Mouse (Mus musculus) brain, adult 2 months (tissue): ENCODE results near the gene 1700003E16Rik.

Experiments
- DNase-seq: peaks from one replicate; pipeline ENCODE4 v3.0.0; 2011; ENCODE audit warnings: low read depth, low spot score

The 1700003E16Rik gene

DNA sequence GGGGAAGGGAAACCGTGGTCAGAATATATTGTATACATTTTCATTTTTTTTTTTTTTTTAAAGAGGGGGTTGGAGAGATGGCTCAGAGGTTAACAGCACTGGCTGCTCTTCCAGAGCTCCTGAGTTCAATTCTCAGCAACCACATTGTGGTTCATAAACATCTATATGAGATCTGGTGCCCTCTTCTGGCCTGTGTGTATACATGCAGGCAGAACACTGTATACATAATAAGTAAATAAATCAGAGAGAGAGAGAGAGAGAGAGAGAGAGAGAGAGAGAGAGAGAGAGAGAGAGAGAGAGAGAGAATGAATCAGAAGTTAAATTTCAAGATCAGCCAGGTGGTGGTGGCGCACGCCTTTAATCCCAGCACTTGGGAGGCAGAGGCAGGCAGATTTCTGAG lies 3.3 kb downstream of the 1700003E16Rik start:
- DNase-seq = peak; percentile 81

DNA sequence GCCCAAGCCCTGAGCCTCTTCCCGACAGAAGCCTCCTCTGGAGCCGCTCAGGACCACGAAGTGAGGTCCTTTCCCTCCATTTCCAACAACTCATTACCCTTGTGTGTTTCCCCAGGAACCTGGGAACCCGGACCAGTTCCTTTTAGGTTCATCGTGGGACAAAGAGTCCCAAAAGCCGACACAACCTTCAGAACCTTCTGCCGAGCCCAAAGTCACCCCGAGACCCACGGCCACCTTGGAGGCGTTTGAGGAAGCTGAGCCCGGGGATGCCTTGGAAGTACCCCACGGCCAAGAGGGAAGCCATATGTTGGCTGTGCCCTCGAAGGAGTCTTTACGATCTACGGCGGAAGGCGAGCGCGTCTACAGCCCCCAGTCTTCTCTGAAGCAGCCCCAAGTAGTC lies 5.2 kb downstream of the 1700003E16Rik start:
- DNase-seq = no peak

DNA sequence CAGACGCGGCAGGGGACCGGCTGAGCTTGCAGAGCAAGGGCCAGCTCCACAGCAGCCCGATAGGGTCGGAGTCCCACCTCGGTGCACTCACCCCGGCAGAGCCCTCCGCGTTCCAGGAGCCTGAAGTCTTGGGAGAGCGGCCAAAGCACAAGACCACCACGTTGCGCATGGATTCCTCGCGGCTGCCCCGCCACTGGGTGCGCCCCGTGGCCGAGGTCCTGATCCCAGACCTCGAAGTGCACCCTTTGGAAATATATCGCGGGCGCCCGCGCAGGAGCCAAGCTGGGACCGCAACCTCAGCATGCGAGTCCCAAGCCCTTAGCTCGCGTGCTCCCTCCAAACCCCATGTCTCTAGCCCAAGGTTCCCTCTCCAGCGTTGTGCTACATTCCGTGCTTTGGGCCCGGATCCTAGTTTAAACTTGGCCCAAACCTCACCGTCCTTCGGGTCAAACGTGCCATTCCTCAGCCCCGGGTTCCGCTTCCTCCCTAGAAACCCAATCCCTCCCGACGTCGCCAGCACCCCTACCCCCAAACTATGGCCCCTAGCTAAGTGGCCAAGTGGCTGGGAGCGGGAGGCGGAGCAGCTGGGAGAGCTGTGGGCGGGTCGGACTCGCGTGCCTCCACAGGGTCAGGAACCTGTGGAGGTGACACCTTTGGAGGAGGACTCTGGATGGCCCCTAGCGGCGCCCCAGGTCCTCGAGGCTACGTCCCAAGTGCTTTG lies 5.9 kb downstream of the 1700003E16Rik start:
- DNase-seq = no peak

DNA sequence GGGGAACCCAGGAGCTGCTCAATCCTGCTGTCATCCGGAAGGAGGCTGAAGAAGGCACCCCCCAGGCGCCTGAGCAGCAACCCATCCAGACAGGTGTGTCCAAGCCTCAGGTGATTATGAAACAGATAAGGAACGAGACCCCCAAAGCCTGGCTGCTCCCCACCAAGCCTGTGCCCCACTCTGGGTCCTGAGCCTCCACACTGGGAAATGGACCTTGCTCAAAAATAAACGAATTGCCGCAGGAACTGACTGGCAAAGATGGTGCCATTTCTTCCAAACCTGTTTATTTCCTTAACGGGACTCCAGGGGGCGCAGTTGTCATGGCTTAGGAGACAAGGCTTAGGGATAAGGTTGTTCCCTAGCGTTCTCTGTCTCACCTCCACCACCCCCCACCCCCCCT lies 6.5 kb downstream of the 1700003E16Rik start:
- DNase-seq = peak; percentile 91

DNA sequence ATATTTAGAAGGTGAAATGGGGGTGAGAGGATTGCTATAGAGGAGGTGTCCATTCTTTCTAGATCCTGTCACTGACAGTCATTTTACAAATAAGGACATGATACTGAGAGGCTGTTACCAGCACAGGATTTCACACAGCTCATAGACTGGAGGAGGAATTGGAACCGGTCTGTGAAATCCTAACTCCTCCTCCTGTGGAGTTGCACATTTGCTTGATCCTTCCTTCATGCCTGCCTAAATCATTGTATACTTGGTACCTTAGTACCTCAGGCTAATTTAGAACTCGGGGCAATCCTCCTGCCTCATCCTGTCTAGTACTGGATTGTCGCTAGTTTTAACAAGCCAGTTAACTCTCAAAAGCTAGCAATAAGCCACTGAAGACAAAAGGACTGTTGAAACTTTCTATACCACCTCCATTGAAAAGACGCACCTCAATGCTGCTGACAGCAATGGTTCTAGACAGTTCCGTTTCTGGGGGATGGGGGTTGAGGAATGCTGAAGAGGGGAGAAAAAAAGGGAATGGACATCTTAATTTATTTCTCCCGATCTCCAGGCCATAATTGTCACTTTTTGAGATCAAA lies 8.9 kb downstream of the 1700003E16Rik start:
- peak; percentile 46 for DNase-seq

DNA sequence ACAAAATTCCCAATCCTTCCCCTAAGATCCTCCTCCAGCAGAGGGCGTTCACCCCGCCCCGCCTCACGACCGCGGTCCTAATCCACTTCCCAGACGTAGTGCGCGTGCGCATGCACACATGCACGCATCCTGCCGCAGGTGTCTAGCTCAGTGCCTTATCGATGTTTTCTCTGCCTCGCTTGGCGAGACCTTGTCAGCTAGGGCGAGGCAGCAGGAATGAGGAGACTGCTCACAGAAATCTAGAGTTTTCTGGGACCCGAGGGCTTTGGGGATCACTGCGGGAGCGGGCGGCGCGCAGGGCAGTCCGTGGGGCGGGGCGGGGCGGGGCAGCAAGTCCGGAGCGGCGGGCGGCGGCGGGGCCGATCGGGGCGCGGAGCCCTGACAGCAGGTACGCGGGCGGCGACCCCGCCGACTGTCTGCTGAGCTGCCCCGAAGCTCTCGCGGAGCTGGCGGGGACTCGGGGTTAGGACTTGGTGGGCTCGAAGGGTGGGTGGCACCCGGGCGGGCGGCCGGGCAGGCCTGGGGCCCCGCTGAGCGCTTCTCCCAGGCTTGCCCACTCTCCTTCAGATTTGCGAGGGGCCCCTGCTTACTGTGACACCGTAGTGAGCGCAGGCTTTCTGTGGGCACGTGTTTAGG lies 9.5 kb downstream of the 1700003E16Rik start, which contains the start of gene Dctn1:
Dctn1 (plus strand) TSS at position 314 of the 636 bp plus-strand sequence.
- DNase-seq = peak; percentile 98

DNA sequence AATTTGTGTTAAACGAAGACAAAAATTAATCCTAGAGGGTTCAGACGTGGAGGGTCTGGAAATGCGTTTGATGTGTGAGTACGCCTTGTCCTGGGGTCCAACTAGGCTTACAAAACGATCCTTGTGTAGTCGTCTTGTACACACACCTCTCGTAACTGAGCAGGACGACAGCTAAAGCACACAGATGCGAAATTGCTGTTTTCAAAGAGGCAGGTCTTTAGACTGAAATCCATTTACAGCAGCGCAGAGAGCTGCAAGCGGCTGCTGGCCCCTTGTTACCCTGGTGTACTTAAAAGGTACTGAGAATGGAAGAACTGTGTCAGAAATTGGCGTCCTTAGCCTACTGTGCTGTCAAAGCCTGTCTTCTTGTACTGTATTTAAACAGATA lies 10.0 kb downstream of the 1700003E16Rik start:
- peak; percentile 45 for DNase-seq

DNA sequence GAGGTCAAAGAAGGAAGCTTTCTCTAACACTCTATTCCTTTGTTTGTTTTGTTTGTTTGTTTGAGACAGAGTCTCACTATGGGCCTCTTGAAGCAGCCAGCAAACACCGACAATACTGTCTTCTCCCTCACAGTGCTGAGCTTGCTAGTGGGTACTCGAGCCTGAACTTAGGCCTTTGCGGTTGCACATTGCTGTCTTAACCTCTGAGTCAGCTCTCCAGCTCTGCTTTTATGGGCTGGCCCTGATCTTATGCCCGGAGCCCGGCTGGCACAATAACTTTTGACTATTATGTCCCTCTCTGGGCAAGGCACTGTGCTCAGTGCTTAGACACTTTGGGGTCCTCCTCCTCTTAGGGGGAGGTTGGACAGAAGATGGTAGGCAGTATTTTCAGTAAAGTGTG lies 13.7 kb downstream of the 1700003E16Rik start:
- DNase-seq = no peak

DNA sequence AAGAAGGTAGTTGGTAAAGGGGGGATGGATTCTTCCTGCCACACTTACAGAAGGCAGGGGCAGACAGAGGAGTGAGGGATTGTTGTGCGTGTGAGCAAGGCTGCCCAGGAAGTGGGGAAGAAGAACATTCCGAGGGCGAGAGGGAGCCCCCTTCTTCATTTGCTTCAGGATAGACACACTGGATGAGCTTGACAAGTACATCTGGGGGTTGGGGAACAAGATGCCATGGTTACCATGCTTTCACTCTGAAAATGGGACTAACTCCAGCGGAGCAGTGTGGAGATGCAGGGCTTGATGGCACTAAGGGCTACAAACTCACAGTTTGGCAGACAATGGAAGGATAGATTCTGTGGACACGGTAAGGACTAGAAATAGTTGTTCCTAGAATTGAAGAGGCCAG lies 14.9 kb downstream of the 1700003E16Rik start:
- peak; percentile 68 for DNase-seq

DNA sequence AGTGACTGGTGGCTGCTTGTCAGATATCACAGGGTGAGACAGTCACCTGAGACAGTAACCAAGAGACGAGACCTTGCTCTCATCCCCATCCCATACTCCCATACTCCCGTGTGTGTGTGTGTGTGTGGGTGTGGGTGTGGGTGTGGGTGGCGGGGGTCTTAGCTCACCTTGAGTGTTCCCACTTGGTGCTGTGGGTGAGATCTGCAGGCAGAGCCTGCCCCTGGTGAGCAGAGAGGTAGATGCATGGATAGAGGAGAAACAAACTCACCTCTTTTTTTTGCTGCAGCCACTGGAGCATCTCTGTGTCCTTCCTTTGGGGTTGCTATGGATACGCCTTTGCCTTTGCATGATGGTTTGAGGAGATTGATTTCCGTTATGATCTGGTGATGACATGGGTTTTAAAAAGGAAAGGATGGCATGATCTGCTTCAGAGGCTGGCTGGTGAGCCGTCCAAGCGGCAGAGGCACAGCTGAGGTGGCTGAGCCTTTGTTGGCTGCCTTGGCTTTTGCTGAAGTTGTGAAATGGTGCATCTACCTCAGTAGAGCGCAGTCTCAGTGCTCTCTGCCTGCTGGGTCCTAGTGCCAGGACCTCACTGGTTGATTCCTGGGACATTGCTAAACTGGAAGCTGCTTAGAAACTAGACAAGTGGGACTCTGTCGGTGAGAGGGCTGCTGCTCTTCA lies 16.2 kb downstream of the 1700003E16Rik start:
- DNase-seq = peak; percentile 95

DNA sequence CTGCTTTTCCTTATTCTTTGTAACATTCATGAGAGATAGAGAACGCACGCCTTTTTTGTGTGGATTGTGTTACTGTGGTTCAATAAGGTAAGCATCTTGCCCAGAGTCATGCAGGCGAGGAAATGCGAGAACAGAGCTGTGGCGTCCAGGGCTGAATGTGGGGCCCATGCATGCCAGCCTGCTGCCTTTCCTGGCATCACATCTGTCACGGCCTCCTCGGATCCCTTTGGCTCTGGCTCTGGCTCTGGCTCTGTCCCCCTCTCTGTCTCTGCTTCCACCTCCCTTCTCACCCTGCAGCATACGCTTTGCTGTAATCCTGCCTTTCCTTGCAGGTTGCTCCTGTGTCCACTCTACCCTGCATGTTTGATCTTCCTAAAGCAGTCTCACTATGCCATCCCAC lies 19.8 kb downstream of the 1700003E16Rik start:
- DNase-seq = no peak

DNA sequence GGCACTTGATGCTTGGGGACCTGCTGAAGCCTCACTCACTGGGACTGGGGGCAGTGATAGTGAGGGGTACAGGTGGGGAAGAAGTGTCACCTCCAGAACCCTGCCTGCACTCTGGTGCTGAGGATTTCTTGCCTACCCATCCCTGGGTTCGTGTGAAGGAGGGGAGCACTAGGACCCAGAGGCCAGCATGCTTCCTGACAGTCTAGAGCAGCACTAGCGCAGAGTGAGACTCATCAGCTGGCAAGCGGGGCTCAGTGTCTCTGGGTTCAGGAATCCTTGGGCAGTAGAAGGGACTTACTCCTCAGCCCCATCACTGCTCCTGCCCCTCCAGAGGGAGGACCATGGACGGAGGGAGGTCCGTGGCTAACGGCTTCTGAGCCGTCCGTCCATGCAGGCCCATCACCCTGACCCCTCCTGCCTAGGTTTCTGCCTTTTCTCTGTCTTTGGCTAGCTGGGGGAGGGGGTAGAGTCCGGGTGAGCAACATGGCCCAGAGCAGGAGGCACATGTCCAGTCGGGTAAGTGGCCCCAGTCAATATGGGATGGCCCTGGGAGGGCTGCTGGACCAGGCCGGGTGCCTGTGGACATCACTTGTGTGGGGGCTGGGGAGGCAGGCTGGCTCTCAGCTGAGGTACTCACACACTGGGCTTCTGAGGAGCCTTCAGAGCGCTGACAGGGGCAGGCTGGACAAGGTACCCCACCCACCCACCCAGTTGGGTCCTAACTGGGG lies 23.4 kb downstream of the 1700003E16Rik start:
- peak; percentile 98 for DNase-seq

DNA sequence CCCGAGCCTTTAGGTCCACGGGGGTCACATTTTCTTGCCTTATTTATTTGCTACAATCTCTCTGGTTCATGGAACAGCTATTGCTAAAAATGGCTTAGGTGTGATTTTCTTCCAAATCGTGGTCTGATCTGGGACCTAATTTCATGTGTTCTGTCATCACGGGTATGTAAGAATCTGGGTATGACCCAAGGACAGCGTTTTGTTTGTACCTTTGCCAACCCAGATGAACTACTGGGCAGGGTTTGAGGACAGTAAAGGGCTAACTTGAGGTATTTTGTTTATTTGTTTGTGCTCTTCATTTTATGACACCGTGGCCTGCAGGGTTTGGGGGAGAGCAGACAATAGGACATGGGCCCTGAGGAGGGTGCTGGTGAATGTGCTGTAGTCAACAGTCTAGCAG lies 24.4 kb downstream of the 1700003E16Rik start:
- DNase-seq = no peak

DNA sequence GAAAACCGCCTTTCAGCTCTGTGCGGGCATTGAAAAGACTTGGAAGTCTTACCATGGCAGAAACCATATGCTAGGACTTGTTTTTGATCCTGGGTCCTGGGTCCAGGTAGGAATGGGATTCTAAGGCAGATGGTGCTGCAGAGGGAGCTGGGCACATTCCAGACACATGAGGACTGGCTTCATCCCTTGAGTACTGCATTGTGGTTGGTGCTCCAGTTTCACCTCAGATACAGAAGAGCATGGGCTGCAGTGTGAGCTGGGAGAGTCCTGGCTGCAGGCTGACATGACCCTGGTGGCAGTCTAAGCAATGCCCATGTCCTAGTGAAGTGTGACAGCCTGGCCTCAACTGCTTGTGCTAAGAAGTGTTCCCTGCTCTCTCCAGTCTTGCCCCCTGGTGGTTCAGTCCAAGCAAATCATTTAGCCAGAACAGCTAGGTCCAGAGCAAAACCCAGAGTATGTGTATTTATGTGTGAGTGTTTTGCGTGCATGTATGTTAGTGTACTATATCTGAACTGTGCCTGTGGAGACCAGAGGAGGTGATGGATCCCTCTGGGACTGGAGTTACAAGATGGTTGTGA lies 28.7 kb downstream of the 1700003E16Rik start:
- DNase-seq = peak; percentile 64

DNA sequence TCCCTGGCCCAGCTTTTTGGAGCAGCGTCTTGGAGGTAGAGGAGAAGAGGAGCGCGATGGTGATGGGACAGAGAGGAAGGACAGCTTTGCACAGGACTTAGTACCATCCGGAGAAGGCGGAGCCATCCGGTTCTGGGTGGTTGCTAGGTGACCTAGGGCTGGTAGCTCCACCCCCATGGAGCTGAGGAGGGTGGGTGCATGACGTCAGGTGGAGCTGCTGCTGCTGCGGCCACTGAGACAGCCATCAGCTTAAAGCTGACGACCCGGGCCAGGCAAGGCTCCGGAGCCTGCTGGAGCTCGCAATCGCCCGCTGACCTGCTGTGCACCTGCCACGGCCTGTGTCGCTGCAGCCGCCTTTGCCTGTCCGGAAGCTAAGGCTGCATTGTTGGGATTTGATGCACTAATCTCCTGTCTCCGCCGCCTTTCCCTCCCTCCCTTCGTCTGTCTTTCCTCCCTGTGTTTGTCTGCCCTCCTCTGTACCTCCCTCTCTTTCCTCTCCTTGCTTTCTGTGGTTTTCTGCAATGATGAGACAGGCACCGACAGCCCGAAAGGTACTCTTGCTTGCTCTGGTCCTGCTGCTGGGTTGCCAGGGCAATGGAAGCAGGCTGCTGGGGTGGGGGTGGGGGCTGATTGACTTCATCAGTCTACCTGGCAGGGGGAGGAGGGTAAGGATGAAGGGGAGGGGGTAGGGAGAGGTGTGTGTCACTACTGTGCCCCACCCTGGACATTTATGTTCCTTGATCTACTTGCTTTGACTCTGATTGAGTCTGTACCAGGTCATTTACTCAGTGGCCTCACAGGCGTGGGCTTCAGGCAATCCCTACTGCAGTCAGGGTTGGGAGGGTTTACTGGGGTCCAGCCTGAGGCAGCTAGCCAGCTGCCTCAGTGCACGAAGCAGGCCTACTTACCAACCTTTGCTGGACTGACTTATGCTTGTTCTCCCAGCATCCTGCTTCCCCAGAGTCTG lies 30.0 kb downstream of the 1700003E16Rik start:
- DNase-seq = peak; percentile 99

DNA sequence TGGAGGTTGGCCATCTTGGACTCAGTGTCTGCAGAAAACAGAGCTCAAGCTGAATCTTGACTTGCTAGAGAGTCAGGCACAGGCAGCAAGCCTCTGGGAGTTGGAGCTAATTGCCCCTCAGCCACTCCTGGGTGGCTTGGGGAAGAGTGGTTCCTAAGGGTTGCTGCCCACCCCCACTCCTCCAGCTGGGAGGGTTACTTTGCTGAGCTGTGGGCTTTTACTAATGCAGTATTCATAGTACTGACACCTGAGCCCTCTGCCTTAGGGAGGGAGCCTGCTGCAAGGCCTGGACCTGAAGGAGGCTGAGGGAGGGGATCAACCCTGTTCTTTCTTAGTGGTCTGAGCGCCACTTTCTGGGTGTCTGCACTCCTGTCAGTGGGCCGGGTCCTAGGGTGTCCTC lies 30.7 kb downstream of the 1700003E16Rik start:
- no peak for DNase-seq

DNA sequence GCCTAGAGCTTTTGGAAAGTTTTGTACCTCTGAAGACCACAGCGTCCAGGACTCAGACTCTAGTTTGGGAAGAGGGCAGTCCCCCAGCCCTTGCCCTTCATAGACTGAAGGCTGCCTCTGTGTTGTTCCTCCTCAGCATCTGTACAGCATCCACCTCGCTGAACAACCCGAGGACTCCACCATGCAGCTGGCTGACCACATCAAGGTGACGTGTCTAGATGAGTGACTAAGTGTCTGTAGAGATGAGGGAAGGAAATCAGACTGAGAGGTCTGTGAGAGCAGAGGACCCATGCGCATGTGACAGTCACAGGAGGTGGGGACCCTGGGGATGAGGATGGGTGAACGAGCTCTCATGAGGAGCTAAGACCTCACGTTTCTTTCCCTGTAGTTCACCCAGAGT lies 37.4 kb downstream of the 1700003E16Rik start:
- DNase-seq = no peak

DNA sequence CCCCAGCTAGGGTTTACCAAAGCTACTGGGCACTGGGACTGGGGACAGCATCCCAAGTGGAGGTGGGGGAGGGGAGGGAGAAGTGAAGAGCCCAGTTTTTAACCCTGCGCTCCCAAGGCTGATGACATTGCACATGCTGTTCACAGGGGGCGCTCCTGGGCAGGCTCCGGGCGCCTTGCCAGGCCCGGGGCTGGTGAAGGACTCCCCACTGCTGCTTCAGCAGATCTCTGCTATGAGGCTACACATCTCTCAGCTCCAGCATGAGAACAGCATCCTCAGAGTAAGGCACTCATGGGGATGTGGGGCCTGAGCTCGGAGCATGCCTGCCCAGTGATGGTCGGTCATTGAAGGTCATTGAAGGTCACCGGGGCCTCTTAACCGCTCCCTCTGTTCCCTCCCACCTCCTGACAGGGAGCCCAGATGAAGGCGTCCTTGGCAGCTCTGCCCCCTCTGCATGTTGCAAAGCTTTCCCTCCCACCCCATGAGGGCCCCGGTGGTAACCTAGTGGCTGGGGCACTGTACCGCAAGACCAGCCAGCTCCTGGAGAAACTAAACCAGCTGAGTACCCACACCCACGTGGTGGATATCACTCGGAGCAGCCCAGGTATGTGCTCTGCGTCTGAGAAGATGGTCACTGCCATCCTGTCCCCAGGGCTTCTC lies 41.3 kb downstream of the 1700003E16Rik start:
- peak; percentile 89 for DNase-seq

DNA sequence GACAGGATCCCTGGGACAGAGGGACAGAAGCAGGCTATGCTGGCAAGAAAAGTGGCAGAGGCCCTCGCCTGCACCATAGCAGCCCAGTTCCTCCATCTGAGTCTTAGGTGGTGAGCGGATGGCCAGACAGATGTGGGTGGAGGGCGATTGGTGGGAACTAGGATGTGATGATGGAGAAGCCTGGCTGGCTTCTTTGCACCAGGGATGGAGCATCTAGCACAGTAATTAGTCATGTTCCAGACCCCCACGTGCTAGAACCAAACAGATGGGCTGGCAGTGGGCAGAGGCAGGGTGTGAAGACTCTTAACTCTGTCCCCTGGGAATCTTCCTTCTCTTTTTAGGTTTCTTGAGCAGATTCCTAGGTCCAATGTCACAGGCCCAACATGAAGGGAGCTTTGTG lies 47.1 kb downstream of the 1700003E16Rik start:
- DNase-seq = peak; percentile 54

DNA sequence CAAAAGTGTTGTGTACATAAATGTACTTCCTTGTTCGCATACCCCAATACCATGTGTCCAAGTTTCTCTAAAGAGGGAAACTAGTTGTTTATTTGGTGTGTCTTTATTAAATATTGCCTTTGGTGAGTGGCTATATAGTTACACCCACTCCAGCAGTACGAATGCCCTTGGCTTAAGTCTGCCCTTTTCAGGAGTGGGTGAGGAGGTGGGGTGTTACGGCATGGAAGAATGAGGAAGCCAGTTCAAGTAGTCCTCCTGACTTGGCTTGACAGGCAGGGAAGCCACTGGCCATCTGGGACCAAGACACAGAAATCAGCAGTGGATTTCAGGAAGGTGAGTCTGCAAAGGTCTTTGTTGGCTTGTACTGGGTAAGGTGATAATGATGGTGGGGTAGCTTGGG lies 49.6 kb downstream of the 1700003E16Rik start:
- no peak for DNase-seq
